Mouse (Mus musculus): ENCODE data around the gene Ost4. TPM values are rescaled to one million over a fixed set of nuclear protein-coding genes. Genes with fewer than 3 reads are reported as not detected.

Gene Ost4
- polyA plus RNA-seq, 1 experiment from 2014 or later, result 446 TPM

DNA sequence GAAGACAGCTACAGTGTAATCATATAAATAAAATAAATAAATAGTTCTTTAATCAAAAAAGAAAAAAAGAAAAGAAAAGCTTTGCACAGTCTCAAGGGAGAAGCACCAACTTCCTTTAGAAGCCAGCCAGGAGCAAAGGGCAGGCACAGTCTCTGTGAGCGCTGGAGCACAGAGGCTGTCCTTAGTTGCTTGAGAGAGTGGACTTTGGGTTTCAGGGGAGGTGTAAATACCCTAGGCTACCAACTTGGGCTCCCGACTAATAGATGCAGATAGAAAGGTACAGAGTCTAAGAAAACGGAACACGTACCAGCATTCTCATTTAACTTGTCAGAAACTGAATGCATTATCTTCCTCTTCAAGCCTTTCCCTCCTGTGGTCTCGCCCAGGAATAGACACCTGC lies 41.0 kb upstream of the Ost4 start:
- Histone ChIP-seq H3K4me1 (replicated peaks; ENCODE audit: control insufficient read depth, insufficient read depth, low read length) (peaks cover 15% of the 10 kb centered on the region), H3K27ac (ENCODE audit: low read length) (no peak overlapping the region), H3K27me3 (ENCODE audit: control insufficient read depth, insufficient read depth, low read depth, low read length) (no peaks in the 10 kb centered on the region; the same call in 1 of the 2 replicates), H3K9me3 (ENCODE audit: control insufficient read depth, low read length) (no peaks in the 10 kb centered on the region), H3K9ac (ENCODE audit: low read length) (no peak overlapping the region), H3K4me2 (ENCODE audit: low read depth, low read length) (no peak overlapping the region), H3K4me3 (ENCODE audit: low read length) (no peak overlapping the region), H3K36me3 (ENCODE audit: control insufficient read depth, insufficient read depth, low read length) (peaks cover 9% of the 10 kb centered on the region)
- ATAC-seq (ENCODE audit: low read depth), result no peak
- 81% methylated on average over 5 of the region's 5 CpGs for WGBS

DNA sequence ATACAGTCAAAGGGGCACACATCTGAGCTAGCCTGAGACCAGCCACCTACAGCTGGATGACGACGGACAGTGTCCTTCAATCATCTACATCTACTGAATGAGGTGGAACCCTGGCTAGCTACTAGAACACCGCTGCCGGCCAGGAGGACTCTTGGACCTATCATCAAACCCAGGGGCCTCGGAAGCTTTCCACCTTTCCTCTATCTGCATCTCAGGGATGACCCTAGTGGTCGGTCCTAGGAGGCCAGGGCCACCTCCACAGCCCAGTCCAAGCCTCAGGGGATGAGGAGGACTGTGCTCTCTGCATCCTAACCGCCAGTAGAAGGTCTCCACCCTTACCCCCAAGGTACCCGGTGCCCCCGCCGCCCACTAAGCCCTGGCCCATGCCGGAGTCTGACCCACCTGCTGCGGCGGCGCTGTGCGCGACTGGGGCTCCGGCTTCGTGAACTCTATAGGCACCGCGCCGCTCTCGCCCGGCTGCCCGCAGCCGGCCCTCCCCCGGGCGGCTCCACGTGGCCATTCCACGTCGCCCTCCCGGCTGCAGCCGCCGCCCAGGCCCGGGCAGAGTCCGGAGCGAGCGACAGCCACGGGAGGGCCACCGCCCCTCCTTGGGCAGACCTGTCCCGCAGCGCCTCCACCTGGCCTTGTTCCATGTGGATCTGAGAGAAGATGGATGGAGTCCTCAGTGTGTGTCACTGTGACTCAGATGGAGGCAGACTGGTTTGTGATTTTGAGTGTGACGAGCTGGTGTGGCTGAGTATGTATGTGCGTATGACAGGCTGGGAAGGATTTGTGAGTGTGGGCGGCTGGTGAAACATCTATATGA lies 37.6 kb upstream of the Ost4 start, which contains the start of gene Cgref1:
Gene Cgref1 (minus strand): TSS at position 636 of the 826 bp plus-strand sequence.
- Histone ChIP-seq H3K27me3 (ENCODE audit: control insufficient read depth, insufficient read depth, low read depth, low read length) (no peaks in the 10 kb centered on the region; the same call in 1 of the 2 replicates), H3K27ac (ENCODE audit: low read length) (no peak within 1 kb of the TSS), H3K36me3 (ENCODE audit: control insufficient read depth, insufficient read depth, low read length) (no peaks in the 10 kb centered on the region), H3K9me3 (ENCODE audit: control insufficient read depth, low read length) (no peaks in the 10 kb centered on the region), H3K4me2 (ENCODE audit: low read depth, low read length) (peak within 1 kb of the TSS; percentile 68), H3K4me3 (ENCODE audit: low read length) (peak within 1 kb of the TSS; percentile 47), H3K9ac (ENCODE audit: low read length) (peak within 1 kb of the TSS; percentile 55), H3K4me1 (replicated peaks; ENCODE audit: control insufficient read depth, insufficient read depth, low read length) (peaks cover 7% of the 10 kb centered on the region)
- peak; percentile 48 for ATAC-seq (ENCODE audit: low read depth)
- 4% methylated on average over 44 of the region's 44 CpGs for WGBS

DNA sequence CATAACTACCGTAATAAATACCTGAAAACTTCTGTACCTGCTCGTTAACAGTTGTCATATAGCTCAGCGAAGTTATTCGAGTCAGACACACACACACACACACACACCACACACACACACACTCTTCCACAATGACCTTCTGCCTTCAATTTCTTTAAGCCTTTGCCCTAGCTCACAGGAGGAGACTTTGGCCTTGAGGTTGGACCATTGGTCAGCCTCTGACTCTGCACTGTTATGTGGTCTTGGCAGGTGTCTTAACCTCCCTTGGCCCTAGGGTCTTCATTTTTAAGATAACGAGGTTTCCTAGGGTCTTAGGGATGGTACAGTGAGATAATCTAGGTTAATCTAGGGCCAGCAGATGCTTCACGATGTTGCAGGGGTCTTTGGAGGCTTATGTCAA lies 36.8 kb upstream of the Ost4 start:
- no peak overlapping the region for H3K27ac ChIP-seq (ENCODE audit: low read length)
- WGBS, result 88% methylated on average over 6 of the region's 6 CpGs
- H3K9me3 ChIP-seq (ENCODE audit: control insufficient read depth, low read length), result no peaks in the 10 kb centered on the region
- ATAC-seq (ENCODE audit: low read depth), result no peak
- no peak overlapping the region for H3K4me3 ChIP-seq (ENCODE audit: low read length)
- H3K4me1 ChIP-seq (replicated peaks; ENCODE audit: control insufficient read depth, insufficient read depth, low read length), result peaks cover 4% of the 10 kb centered on the region; the same call in 1 of the 2 replicates
- H3K36me3 ChIP-seq (ENCODE audit: control insufficient read depth, insufficient read depth, low read length), result no peaks in the 10 kb centered on the region
- H3K27me3 ChIP-seq (ENCODE audit: control insufficient read depth, insufficient read depth, low read depth, low read length), result no peaks in the 10 kb centered on the region; the same call in 1 of the 2 replicates
- H3K4me2 ChIP-seq (ENCODE audit: low read depth, low read length), result no peak overlapping the region
- H3K9ac ChIP-seq (ENCODE audit: low read length), result no peak overlapping the region

DNA sequence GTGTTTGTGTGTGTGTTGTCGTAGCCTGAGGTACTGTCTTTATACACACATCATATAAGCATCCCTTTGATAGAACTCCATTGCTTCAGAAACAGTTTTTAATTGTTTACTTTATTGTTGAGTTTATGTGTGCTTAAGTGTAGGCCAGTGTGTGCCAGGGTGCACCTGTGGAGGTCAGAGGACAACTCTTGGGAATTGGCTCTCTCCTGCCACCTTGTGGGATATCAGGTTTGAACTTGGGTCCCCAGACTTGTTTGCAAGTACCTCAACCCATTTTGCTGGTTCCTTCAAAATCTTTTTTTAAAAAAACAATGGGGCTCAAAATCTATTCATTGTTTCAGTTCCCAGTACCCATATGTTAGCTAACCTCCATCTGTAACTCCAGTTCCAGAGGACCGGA lies 35.4 kb upstream of the Ost4 start:
- H3K4me3 ChIP-seq (ENCODE audit: low read length), result no peak overlapping the region
- no peaks in the 10 kb centered on the region; the same call in 1 of the 2 replicates for H3K27me3 ChIP-seq (ENCODE audit: control insufficient read depth, insufficient read depth, low read depth, low read length)
- H3K27ac ChIP-seq (ENCODE audit: low read length), result no peak overlapping the region
- H3K4me1 ChIP-seq (replicated peaks; ENCODE audit: control insufficient read depth, insufficient read depth, low read length), result no peaks in the 10 kb centered on the region
- ATAC-seq (ENCODE audit: low read depth), result no peak
- no peak overlapping the region for H3K4me2 ChIP-seq (ENCODE audit: low read depth, low read length)
- no peaks in the 10 kb centered on the region for H3K9me3 ChIP-seq (ENCODE audit: control insufficient read depth, low read length)
- no peak overlapping the region for H3K9ac ChIP-seq (ENCODE audit: low read length)
- H3K36me3 ChIP-seq (ENCODE audit: control insufficient read depth, insufficient read depth, low read length), result no peaks in the 10 kb centered on the region
- 83% methylated on average over 2 of the region's 2 CpGs for WGBS

DNA sequence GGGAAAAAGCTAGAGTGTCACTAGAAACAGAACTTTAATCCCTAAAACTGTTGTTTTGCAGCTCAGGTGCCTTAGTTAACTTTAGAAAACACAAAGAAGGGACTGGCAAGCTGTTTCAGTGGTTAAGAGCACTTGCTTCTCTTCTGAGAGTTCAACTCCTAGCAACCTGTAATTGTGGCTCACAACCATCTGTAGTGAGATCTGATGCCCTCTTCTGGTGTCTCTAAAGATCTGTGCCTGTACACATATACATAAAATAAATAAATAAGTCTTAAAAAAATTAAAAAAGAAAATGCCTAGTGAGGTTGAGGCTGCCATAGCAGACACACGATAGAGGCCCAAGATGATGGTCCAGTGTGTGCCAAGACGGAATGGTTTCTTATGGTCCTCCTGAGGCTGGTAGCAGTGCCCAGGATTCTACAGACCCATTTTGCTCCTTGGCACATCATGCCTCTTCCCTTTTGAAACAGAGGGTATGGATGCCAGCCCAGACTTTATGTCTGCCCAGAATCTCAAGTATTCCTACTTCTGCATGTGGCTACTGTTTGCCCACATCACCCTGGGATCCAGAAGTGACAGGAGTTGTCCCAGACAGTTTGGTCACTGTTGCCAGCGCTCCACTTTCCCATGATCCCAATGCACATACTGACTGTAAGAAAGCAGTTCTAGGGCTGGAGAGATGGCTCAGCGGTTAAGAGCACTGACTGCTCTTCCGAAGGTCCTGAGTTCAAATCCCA lies 27.3 kb upstream of the Ost4 start:
- 79% methylated on average over 5 of the region's 5 CpGs for WGBS
- Histone ChIP-seq H3K4me1 (replicated peaks; ENCODE audit: control insufficient read depth, insufficient read depth, low read length) (no peaks in the 10 kb centered on the region), H3K27ac (ENCODE audit: low read length) (no peak overlapping the region), H3K4me3 (ENCODE audit: low read length) (no peak overlapping the region), H3K4me2 (ENCODE audit: low read depth, low read length) (no peak overlapping the region), H3K36me3 (ENCODE audit: control insufficient read depth, insufficient read depth, low read length) (no peaks in the 10 kb centered on the region), H3K9me3 (ENCODE audit: control insufficient read depth, low read length) (no peaks in the 10 kb centered on the region), H3K27me3 (ENCODE audit: control insufficient read depth, insufficient read depth, low read depth, low read length) (no peaks in the 10 kb centered on the region), H3K9ac (ENCODE audit: low read length) (no peak overlapping the region)
- no peak for ATAC-seq (ENCODE audit: low read depth)

DNA sequence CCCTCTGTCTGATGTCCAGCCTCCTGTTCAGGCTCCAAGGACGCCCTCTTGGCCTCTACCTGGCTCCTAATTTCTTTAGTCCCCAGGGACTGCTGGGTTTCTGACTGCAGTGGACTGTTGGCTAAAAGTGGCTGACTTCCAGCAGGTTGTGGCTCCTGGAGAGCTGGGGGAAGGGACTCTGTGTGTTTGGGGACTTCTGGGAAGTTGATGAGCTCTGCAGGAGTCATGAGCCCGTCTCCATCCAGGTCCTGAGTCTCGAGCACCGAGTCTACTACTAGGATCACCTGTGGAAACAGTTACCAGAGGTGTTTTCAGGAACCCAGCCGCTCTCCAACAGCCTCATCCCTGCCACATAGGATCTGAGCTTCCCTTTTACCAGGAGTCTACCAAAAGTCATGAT lies 26.1 kb upstream of the Ost4 start:
- Histone ChIP-seq H3K9ac (ENCODE audit: low read length) (no peak overlapping the region), H3K36me3 (ENCODE audit: control insufficient read depth, insufficient read depth, low read length) (no peaks in the 10 kb centered on the region), H3K27ac (ENCODE audit: low read length) (no peak overlapping the region), H3K4me1 (replicated peaks; ENCODE audit: control insufficient read depth, insufficient read depth, low read length) (no peaks in the 10 kb centered on the region), H3K4me2 (ENCODE audit: low read depth, low read length) (no peak overlapping the region), H3K27me3 (ENCODE audit: control insufficient read depth, insufficient read depth, low read depth, low read length) (no peaks in the 10 kb centered on the region), H3K4me3 (ENCODE audit: low read length) (no peak overlapping the region), H3K9me3 (ENCODE audit: control insufficient read depth, low read length) (no peaks in the 10 kb centered on the region)
- 58% methylated on average over 5 of the region's 5 CpGs for WGBS
- no peak for ATAC-seq (ENCODE audit: low read depth)

DNA sequence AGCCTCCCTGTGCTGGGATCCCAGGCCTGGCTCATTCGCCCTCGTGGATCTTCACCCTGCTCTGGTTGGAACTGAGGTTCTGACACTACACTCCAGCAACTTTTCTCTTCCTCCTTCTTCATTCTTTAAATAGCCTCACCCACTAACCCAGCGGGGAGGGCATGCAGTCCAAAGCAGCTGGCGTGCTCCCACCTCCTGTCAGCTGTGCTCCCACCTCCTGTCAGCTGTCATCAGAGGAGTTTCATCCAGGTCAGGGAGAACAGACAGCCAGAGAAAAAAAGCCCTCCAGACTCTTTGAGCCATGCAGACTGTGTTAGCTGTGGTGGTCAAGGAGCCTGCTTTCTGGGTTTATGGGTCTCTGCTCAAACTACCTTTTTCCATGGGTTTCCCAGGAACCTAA lies 23.8 kb upstream of the Ost4 start:
- Histone ChIP-seq H3K27me3 (ENCODE audit: control insufficient read depth, insufficient read depth, low read depth, low read length) (no peaks in the 10 kb centered on the region), H3K27ac (ENCODE audit: low read length) (no peak overlapping the region), H3K36me3 (ENCODE audit: control insufficient read depth, insufficient read depth, low read length) (no peaks in the 10 kb centered on the region), H3K9ac (ENCODE audit: low read length) (no peak overlapping the region), H3K9me3 (ENCODE audit: control insufficient read depth, low read length) (no peaks in the 10 kb centered on the region), H3K4me1 (replicated peaks; ENCODE audit: control insufficient read depth, insufficient read depth, low read length) (no peaks in the 10 kb centered on the region), H3K4me3 (ENCODE audit: low read length) (no peak overlapping the region), H3K4me2 (ENCODE audit: low read depth, low read length) (no peak overlapping the region)
- no peak for ATAC-seq (ENCODE audit: low read depth)
- WGBS, result 67% methylated on average over 4 of the region's 4 CpGs

DNA sequence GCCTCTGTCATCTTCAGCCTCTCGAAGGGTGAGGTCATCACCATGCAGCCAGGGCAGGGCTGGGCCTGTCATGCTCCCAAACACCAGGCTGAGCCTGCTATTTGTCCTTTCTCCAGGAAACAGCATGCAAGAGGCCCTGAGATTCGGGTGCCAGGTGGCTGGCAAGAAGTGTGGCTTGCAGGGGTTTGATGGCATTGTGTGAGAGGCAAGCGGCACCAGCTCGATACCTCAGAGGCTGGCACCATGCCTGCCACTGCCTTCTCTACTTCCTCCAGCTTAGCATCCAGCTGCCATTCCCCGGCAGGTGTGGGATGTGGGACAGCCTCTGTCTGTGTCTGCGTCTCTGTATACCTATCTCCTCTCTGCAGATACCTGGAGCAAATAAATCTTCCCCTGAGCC lies 23.3 kb upstream of the Ost4 start:
- no peaks in the 10 kb centered on the region for H3K27me3 ChIP-seq (ENCODE audit: control insufficient read depth, insufficient read depth, low read depth, low read length)
- no peaks in the 10 kb centered on the region for H3K36me3 ChIP-seq (ENCODE audit: control insufficient read depth, insufficient read depth, low read length)
- ATAC-seq (ENCODE audit: low read depth), result no peak
- no peaks in the 10 kb centered on the region for H3K4me1 ChIP-seq (replicated peaks; ENCODE audit: control insufficient read depth, insufficient read depth, low read length)
- no peak overlapping the region for H3K27ac ChIP-seq (ENCODE audit: low read length)
- 83% methylated on average over 6 of the region's 6 CpGs for WGBS
- H3K4me2 ChIP-seq (ENCODE audit: low read depth, low read length), result no peak overlapping the region
- H3K9ac ChIP-seq (ENCODE audit: low read length), result no peak overlapping the region
- H3K9me3 ChIP-seq (ENCODE audit: control insufficient read depth, low read length), result no peaks in the 10 kb centered on the region
- no peak overlapping the region for H3K4me3 ChIP-seq (ENCODE audit: low read length)

DNA sequence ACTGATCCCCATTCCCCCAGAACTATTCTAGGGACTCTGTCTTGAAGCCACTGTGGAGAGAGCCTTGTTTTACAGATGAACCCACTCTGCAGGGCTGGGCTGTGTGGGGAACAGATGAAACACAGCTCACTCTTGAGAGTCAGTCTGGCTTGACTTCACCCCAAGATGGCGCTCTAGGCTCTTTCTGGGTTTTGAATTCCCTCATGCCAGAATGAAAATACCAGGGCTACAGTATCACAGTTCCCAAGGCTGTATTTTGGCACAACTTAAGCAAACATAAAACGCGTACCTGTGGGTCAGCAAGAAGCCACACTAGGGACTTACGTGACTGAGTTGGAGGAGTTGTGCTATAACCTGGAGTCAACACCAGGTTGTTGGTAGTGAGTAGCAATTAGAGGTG lies 22.5 kb upstream of the Ost4 start:
- Histone ChIP-seq H3K4me2 (ENCODE audit: low read depth, low read length) (no peak overlapping the region), H3K36me3 (ENCODE audit: control insufficient read depth, insufficient read depth, low read length) (no peaks in the 10 kb centered on the region), H3K9ac (ENCODE audit: low read length) (no peak overlapping the region), H3K4me1 (replicated peaks; ENCODE audit: control insufficient read depth, insufficient read depth, low read length) (no peaks in the 10 kb centered on the region), H3K4me3 (ENCODE audit: low read length) (no peak overlapping the region), H3K27me3 (ENCODE audit: control insufficient read depth, insufficient read depth, low read depth, low read length) (no peaks in the 10 kb centered on the region), H3K9me3 (ENCODE audit: control insufficient read depth, low read length) (no peaks in the 10 kb centered on the region), H3K27ac (ENCODE audit: low read length) (no peak overlapping the region)
- ATAC-seq (ENCODE audit: low read depth), result no peak; the same call in 1 of the 2 replicates
- 22% methylated on average over 4 of the region's 4 CpGs for WGBS

Measured in lung, embryonic 16.5 days (tissue).